Mouse (Mus musculus) testis, adult 2 months (tissue): ENCODE results near the gene Gm20517.

ENCODE experiments used
- CTCF ChIP-seq: fragments of 200-500 bp; IDR thresholded peaks from 2 replicates; pipeline ENCODE4 v1.5.1; 2012; ENCODE audit warnings: low read depth, mild to moderate bottlenecking, inconsistent platforms, low read length, moderate library complexity; ENCODE audit not compliant: control insufficient read depth, insufficient read depth, insufficient replicate concordance
- POLR2A ChIP-seq: fragments of 200-500 bp; IDR thresholded peaks from 2 replicates; pipeline ENCODE4 v1.6.1; 2012; ENCODE audit warnings: low read depth, mild to moderate bottlenecking, inconsistent platforms, low read length, moderate library complexity; ENCODE audit not compliant: control insufficient read depth

- TF ChIP-seq CTCF (no peak), POLR2A (peak; percentile 89)
Measured at GRCm38 (mm10) chr17:47687409-47688343, 76.3 kb downstream of the Gm20517 start.
